Mouse (Mus musculus) thymus, postnatal 10 days (tissue): ENCODE data around the gene Tm9sf4.

Experiments
- DNase-seq, 2 experiments: peaks; one replicate each; pipeline ENCODE4 v3.0.0; 2021; ENCODE audit warnings: low spot score in 2 of 2

Gene Tm9sf4

DNA sequence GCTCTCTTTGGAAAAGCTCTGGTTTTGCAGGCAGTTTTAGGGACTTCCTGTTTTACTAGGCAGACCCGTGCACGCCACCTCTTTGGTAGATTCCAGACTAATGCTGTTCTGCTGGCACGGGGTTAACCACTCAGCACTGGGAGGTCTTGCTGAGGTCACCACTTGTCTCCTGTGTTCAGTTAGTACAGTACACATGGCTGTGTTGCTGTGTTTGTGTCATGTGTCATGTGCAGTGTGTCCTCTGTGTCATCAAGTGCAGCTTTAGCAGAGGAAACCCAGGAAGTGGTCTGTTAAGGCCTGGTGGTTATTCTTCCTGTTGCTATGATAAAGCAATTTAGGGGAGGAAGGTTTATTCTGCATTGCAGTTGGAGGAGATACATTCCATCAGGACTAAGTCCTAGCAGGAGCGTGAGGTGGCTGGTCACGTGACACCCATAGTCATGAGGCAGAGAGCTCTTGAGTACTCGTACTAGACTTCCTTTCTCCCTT lies 53.7 kb downstream of the Tm9sf4 start:
- DNase-seq, result peak in 1 of 2 experiments; percentile 17

GRCm38 (mm10) chr2:153215421-153215820 lies 54.3 kb downstream of the Tm9sf4 start:
- no peak for DNase-seq

- DNase-seq, result no peak
These were observed 56.8 kb downstream of the Tm9sf4 start for GRCm38 (mm10) chr2:153217826-153218340.

GRCm38 (mm10) chr2:153218516-153218915 lies 57.4 kb downstream of the Tm9sf4 start:
- DNase-seq, result no peak

DNA sequence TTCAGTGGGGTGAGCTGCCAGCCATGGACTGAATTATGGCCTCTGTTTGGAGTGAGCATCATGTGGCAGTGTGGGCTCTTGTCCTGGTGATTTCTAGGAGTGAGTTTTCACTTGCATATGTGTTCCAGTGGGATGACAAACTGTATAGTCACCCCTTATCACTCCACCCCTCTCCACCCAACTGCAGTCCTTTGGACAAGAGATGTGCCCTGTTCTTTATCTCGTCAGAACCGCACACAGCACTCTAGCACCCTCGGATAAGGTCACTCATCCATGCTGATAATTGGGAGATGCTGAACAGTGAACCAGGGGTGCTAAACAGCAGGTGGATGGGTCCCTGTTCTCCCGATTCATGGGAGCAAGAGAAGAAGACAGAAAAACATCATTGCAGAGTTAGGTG lies 60.5 kb downstream of the Tm9sf4 start:
- DNase-seq, result no peak

GRCm38 (mm10) chr2:153222130-153222529 lies 61.0 kb downstream of the Tm9sf4 start:
- no peak for DNase-seq

DNA sequence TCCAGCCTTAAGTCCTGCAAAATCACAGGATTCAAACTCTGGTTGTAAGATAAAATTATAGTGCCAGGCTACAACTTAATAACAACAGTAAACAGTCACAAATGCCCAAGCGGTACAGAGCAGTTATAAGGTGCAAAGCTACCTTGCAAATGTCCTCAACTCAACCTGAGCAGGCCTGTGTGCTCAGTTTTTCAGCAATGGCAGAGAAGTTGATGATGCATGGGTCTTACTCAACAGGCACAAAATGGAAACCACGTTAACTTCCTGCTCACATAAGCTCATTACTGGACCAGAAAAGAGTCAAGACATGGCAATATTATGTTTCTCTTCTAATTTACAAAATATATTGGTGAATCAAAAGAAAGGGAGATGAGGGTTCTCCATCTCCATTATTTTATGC lies 61.5 kb downstream of the Tm9sf4 start:
- no peak for DNase-seq

- peak; percentile 69 to 75 for DNase-seq
These were observed 64.0 kb downstream of the Tm9sf4 start, which contains the start of gene Tspyl3 for GRCm38 (mm10) chr2:153224946-153225594. Gene Tspyl3 (minus strand): TSS chr2:153225441.

GRCm38 (mm10) chr2:153225595-153225953 lies 64.5 kb downstream of the Tm9sf4 start:
- DNase-seq, result no peak

GRCm38 (mm10) chr2:153227959-153228358 lies 66.9 kb downstream of the Tm9sf4 start:
- DNase-seq, result no peak

- no peak for DNase-seq
These were observed 67.4 kb downstream of the Tm9sf4 start for GRCm38 (mm10) chr2:153228523-153228922.

- DNase-seq, result no peak
These were observed 76.1 kb downstream of the Tm9sf4 start for GRCm38 (mm10) chr2:153237193-153237592.

DNA sequence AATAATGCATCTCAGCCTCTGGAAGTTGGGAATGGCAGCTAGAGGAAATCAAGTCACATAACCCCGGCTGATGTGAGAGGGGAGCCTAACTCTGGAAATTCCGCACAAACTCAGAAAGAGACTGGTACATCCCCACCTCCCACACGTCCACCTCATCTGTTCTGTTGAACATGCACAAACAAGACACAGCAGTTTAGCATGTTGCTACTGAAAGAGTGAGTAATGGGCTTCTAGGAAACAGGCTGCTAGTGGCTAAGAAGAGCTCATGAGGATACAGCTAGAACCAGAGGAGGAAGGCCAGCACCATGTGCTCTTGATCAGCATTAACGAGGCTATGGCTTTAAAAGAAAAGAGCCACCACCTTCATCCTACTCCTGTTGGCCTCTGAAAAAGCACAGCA lies 76.8 kb downstream of the Tm9sf4 start:
- DNase-seq, result no peak

DNA sequence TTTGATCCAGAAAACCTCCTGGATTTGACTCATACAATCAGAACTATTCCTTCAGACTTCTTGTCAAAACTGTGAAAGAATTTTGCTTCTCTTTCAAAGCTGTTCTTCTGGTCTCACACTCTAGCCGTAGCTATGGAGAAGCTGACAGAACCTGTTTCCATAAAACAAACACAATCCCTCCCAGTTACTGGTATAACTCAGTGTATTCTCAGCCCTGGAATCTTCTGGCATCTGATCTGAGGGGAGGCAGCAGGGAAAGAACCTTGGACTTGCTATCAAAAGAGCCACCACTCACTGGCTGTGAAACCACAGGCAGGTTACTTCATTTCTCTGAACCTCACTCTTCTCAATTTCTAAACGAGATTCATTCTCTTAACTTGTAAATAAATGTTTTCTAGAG lies 77.3 kb downstream of the Tm9sf4 start:
- no peak for DNase-seq

GRCm38 (mm10) chr2:153239021-153239859 lies 78.1 kb downstream of the Tm9sf4 start:
- DNase-seq, result no peak

GRCm38 (mm10) chr2:153239860-153240480 lies 78.9 kb downstream of the Tm9sf4 start:
- no peak for DNase-seq

DNA sequence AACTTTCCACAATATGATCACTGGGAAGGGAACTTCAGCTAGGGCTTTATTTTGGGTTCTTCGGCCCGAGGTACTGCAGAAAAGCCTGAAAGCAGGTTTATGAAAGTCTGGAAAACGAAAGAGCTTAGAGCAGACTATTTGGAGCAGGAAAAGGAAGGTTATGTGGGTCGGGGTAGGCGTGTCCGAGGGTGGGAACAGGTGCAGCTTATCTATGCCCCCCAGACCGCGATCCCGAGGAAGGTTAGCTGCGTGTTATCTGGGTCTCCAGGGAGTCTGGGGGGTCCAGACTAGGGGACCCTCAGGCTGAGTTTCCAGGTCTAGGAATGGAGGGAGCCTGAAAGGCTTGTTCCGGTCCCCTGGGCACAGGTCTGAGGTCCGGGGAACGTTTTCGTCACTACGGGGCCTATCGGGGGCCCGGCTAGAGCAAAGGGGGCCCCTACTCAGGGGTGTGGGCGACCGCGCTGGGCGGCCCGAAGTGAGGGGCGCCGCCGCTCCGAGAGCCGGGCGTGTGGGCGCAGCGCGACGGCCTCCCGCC lies 79.7 kb downstream of the Tm9sf4 start:
- DNase-seq, result peak; percentile 45 to 52

DNA sequence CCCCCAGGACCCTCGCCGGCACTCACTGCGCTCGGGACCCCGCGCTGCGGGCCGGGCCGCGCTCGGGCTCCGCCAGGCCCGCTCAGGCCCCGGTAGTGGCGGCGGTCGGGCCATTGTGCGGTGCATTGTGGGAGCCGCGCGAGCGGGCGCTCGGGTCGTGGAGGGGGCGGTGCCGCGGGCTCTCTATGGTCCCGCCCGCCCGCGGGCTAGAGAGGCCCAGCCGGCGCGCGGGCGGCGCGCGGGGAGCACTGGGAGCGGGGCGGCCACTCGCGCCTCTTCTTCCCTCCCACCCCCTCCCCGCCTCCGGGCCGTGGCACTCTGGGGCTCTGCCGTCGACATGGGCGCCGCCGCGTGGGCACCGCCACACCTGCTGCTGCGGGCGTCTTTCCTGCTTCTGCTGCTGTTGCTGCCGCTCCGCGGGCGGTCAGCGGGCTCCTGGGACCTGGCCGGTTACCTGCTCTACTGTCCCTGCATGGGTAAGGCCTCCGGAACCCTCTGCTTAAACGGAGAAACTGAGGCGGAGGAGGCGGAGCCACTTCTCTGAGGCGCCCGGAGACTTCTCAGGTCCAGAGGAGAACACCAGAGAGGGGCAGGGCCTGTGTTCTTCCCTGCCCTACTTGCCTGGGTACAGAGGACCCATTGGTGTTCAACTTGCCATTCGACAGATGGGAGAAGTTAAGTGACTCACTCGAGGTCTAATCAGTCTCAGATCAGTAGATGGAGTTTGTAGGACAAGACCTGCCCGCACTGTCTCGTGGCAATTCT lies 80.3 kb downstream of the Tm9sf4 start, which contains the start of the genes Plagl2 and Pofut1:
TSS of gene Plagl2 (minus strand) at position 177 of the 765 bp plus-strand sequence.
TSS of gene Pofut1 (plus strand) at position 284 of the 765 bp plus-strand sequence.
- peak; percentile 88 to 90 for DNase-seq

DNA sequence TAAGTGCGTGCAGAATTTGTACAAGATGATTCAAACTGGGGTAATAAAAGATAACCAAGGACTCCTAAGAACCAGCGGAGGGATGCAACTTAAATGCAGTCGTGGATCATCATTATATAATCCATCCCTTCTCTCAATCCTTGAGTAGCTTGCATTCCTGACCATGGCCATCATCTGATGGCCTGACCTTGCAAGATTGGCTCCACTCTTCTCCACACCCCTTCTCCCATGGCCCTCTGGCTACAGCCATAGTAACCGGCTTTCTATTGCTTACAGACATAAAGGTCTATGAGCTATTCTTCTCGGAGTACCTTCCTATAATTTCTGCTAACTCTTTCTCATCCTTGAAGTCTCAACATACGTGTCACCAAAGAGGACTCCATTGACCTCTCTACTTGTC lies 81.1 kb downstream of the Tm9sf4 start:
- no peak for DNase-seq

DNA sequence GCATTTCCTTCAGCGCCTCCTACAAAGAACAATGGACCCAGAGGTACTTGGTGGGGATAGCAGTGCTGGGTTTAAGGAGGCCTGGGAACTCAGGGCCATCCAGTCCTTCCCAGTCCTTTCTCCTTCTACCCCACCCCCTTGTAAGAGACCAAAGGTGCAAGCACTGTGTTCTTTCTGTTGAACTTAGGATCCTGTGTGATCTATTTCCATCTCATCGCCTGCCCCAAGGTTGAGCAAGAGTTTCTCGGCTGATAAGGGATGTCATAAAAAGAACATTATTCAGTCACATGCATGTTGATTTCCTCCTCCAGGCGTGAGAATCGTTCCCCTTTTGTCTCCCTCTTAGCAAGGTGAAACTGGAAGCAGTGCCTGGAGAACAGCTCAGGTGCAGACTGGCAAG lies 88.6 kb downstream of the Tm9sf4 start:
- DNase-seq, result no peak

DNA sequence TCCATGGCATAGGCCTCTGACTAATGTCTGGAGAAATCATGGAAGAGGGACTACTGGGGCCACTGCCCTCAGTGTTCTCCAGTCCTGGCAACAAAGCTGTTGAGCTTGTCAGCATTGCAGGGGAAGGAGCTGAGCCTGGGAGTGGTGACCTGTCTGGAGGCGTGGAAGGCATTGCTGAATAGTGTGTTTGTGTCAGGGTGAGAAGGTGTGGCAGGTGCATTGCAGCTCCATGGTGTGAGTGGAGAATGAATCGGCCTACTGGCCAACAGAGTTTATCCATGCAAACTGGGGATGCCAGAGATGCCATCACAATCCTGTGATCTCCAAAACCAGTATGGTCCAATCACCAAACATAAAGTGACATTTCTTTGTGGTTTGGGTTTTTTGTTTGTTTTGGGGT lies 95.5 kb downstream of the Tm9sf4 start:
- DNase-seq, result no peak
